ENCODE assay signal across 14 mouse cellular contexts in the genomic region with DNA sequence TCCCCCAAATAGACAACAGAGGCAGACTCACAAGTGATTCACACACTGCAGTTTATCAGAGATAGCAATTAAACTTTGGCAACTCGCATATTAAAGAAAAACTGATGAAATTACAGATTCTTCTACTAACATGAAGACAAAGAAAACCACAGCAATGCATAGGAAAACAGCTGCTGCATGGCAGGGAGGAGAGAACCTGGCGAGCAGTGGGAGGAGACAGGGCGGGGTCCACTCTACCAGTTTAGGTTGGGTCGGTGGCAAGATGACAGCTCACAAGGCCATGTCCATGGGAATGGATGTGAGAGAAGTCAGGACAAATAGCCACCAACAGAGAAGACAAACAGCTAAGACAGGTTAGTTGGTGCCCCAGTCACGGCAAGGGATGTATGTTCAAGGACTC. TPM values are rescaled to one million over a fixed set of nuclear protein-coding genes. Genes with fewer than 3 reads are reported as not detected.
DNase-seq lines count a peak whose midpoint lies in the region; ATAC-seq and TF ChIP-seq lines count a peak whose summit lies in the region.
"Had no signal": no experiment of that assay in that cellular context is flagged by ENCODE, and none has a peak within 500 bp of the region (broad histone marks: within the 10 kb centered on the region; RNA-seq: fewer than 3 reads in every experiment).

No protein-coding gene starts in this region.

- no peak overlapping the region for H3K4me3 ChIP-seq in kidney, postnatal 0 days (replicated peaks; ENCODE audit: low read depth, low read length)
- no peak overlapping the region for H3K4me3 ChIP-seq in intestine, embryonic 15.5 days (replicated peaks)
- H3K4me3 ChIP-seq in thymus, adult 2 months (ENCODE audit: control insufficient read depth, insufficient read depth, low read length), result no peak overlapping the region
- H3K4me3 ChIP-seq in midbrain, embryonic 16.5 days (ENCODE audit: low read depth, low read length), result no peak overlapping the region
- H3K4me3 ChIP-seq: neural tube, embryonic 12.5 days had no signal

- no peak overlapping the region for H3K9ac ChIP-seq in kidney, postnatal 0 days (ENCODE audit: low read depth, low read length)
- no peak overlapping the region for H3K9ac ChIP-seq in intestine, embryonic 15.5 days
- no peak overlapping the region for H3K9ac ChIP-seq in midbrain, embryonic 16.5 days (ENCODE audit: low read depth, low read length)
- H3K9ac ChIP-seq: neural tube, embryonic 12.5 days had no signal

- no peak overlapping the region for H3K4me2 ChIP-seq in kidney, postnatal 0 days (ENCODE audit: low read length)
- no peak overlapping the region for H3K4me2 ChIP-seq in intestine, embryonic 15.5 days (replicated peaks)
- H3K4me2 ChIP-seq in midbrain, embryonic 16.5 days (ENCODE audit: low read length), result no peak overlapping the region
- H3K4me2 ChIP-seq: neural tube, embryonic 12.5 days had no signal

- no peak for ATAC-seq in kidney, postnatal 0 days (replicated peaks; ENCODE audit: low FRiP score, low read depth)
- ATAC-seq in intestine, embryonic 15.5 days, result no peak
- ATAC-seq in midbrain, embryonic 16.5 days, result no peak
- ATAC-seq: forebrain, embryonic 16.5 days; hindbrain, postnatal 0 days had no signal

- H3K9me3 ChIP-seq in kidney, postnatal 0 days (replicated peaks; ENCODE audit: low read length), result no peaks in the 10 kb centered on the region
- no peaks in the 10 kb centered on the region for H3K9me3 ChIP-seq in intestine, embryonic 15.5 days
- H3K9me3 ChIP-seq in midbrain, embryonic 16.5 days (replicated peaks; ENCODE audit: control insufficient read depth, low read length, poor library complexity, severe bottlenecking), result no peaks in the 10 kb centered on the region
- H3K9me3 ChIP-seq: neural tube, embryonic 12.5 days had no signal

- WGBS in kidney, postnatal 0 days, result 66% methylated on average over 5 of the region's 5 CpGs
- 74% methylated on average over 5 of the region's 5 CpGs for WGBS in intestine, embryonic 15.5 days
- 33% methylated on average over 5 of the region's 5 CpGs for WGBS in thymus, adult 2 months
- 91% methylated on average over 5 of the region's 5 CpGs for WGBS in midbrain, embryonic 16.5 days

- no peak for TF ChIP-seq CTCF in kidney, postnatal 0 days (IDR thresholded peaks at IDR 0.05; ENCODE audit: low read depth)
- TF ChIP-seq CTCF in thymus, adult 2 months (IDR thresholded peaks at IDR 0.05; ENCODE audit: borderline replicate concordance, control insufficient read depth, extremely low read depth, insufficient read depth, low read length, poor library complexity), result no peak

- no peak for TF ChIP-seq POLR2A in thymus, adult 2 months (IDR thresholded peaks at IDR 0.05; ENCODE audit: control insufficient read depth, extremely low read depth, insufficient read depth, low read length, poor library complexity)

- H3K36me3 ChIP-seq in kidney, postnatal 0 days (ENCODE audit: insufficient read depth, low read length), result peaks cover 48% of the 10 kb centered on the region
- H3K36me3 ChIP-seq in intestine, embryonic 15.5 days, result peaks cover 23% of the 10 kb centered on the region
- no peaks in the 10 kb centered on the region for H3K36me3 ChIP-seq in thymus, adult 2 months (ENCODE audit: control insufficient read depth, insufficient read depth, low read length)
- H3K36me3 ChIP-seq in midbrain, embryonic 16.5 days (ENCODE audit: control insufficient read depth, insufficient read depth, low read length), result peaks cover 8% of the 10 kb centered on the region; the same call in 1 of the 2 replicates

- no peaks in the 10 kb centered on the region for H3K27me3 ChIP-seq in kidney, postnatal 0 days (ENCODE audit: insufficient read depth, low read length)
- no peaks in the 10 kb centered on the region for H3K27me3 ChIP-seq in intestine, embryonic 15.5 days (replicated peaks)
- no peaks in the 10 kb centered on the region for H3K27me3 ChIP-seq in thymus, adult 2 months (ENCODE audit: control insufficient read depth, insufficient read depth, low read length)
- no peaks in the 10 kb centered on the region for H3K27me3 ChIP-seq in midbrain, embryonic 16.5 days (ENCODE audit: control insufficient read depth, insufficient read depth, low read depth, low read length)
- H3K27me3 ChIP-seq: neural tube, embryonic 12.5 days had no signal

- H3K27ac ChIP-seq in kidney, postnatal 0 days, result peak overlapping the region; percentile 66; the same call in 1 of the 2 replicates
- H3K27ac ChIP-seq in intestine, embryonic 15.5 days, result peak overlapping the region; percentile 74; the same call in 1 of the 2 replicates
- no peak overlapping the region for H3K27ac ChIP-seq in thymus, adult 2 months (ENCODE audit: control insufficient read depth, insufficient read depth, low read length)
- no peak overlapping the region for H3K27ac ChIP-seq in midbrain, embryonic 16.5 days (ENCODE audit: low read length)
- H3K27ac ChIP-seq: neural tube, embryonic 12.5 days had no signal

- no peak for DNase-seq in kidney, postnatal 0 days (ENCODE audit: low spot score)
- no peak for DNase-seq in kidney, adult 11 months
- DNase-seq in T-cell, adult 2 months (ENCODE audit: low spot score), result peak; percentile 4
- DNase-seq in thymus, adult 2 months, result peak; percentile 30
- no peak for DNase-seq in adrenal gland, postnatal 14 days
- DNase-seq: cerebellum, adult 8-10 months had no signal

- H3K4me1 ChIP-seq in kidney, postnatal 0 days (replicated peaks; ENCODE audit: insufficient read depth, low read length), result no peaks in the 10 kb centered on the region
- H3K4me1 ChIP-seq in intestine, embryonic 15.5 days (replicated peaks), result peaks cover 16% of the 10 kb centered on the region; the same call in 1 of the 2 replicates
- peaks cover 18% of the 10 kb centered on the region for H3K4me1 ChIP-seq in thymus, adult 2 months (replicated peaks; ENCODE audit: control insufficient read depth, insufficient read depth, low read length)
- H3K4me1 ChIP-seq in midbrain, embryonic 16.5 days (ENCODE audit: control insufficient read depth, insufficient read depth, low read length), result no peaks in the 10 kb centered on the region
- H3K4me1 ChIP-seq: neural tube, embryonic 12.5 days had no signal

RNA-seq across cellular contexts. Expression of a gene that starts 28.5 kb away (rescaled TPM):
- not detected in 2 replicates for polyA plus RNA-seq in kidney, postnatal 0 days (2015; fragmentation: Nextera tagmentation; extraction: Ambion mirVana)
- polyA plus RNA-seq in intestine, embryonic 15.5 days (2015; fragmentation: Nextera tagmentation; extraction: Ambion mirVana), result not detected in 2 replicates
- polyA plus RNA-seq in thymus, adult 2 months (2012; rRNA removed), result 0.40 and 0.79 TPM in 2 replicates
- not detected in 2 replicates for polyA plus RNA-seq in midbrain, embryonic 16.5 days (2015; fragmentation: Nextera tagmentation; extraction: Ambion mirVana)
- 0.53 and 0.59 TPM in 2 replicates for total RNA-seq in adrenal gland, postnatal 14 days (2021)
- total RNA-seq: granulocyte monocyte progenitor cell, adult 5-6 weeks; hindbrain, postnatal 0 days; liver, adult 2 months had no signal
- polyA plus RNA-seq: embryonic facial prominence, embryonic 11.5 days; forebrain, embryonic 16.5 days; hindbrain, postnatal 0 days; liver, adult 2 months; neural tube, embryonic 12.5 days had no signal

RNA-seq across cellular contexts. Expression of a gene that starts 30.8 kb away (rescaled TPM):
- not detected in 2 replicates for polyA plus RNA-seq in kidney, postnatal 0 days (2015; fragmentation: Nextera tagmentation; extraction: Ambion mirVana)
- polyA plus RNA-seq in intestine, embryonic 15.5 days (2015; fragmentation: Nextera tagmentation; extraction: Ambion mirVana), result not detected in 2 replicates
- not detected in 2 replicates for polyA plus RNA-seq in thymus, adult 2 months (2012; rRNA removed)
- polyA plus RNA-seq in midbrain, embryonic 16.5 days (2015; fragmentation: Nextera tagmentation; extraction: Ambion mirVana), result not detected in 2 replicates
- not detected in 2 replicates for total RNA-seq in adrenal gland, postnatal 14 days (2021)
- total RNA-seq: granulocyte monocyte progenitor cell, adult 5-6 weeks; hindbrain, postnatal 0 days; liver, adult 2 months had no signal
- polyA plus RNA-seq: embryonic facial prominence, embryonic 11.5 days; forebrain, embryonic 16.5 days; hindbrain, postnatal 0 days; liver, adult 2 months; neural tube, embryonic 12.5 days had no signal

Comparison
In these comparisons a context has a peak if more than half of its experiments do, and no peak if none do; other contexts are left out.
1. DNase-seq: peak in T-cell, adult 2 months (single experiment) and thymus, adult 2 months (single experiment); none in kidney, postnatal 0 days (single experiment), kidney, adult 11 months (single experiment) and adrenal gland, postnatal 14 days (single experiment).
2. H3K27ac ChIP-seq: peak in kidney, postnatal 0 days (single experiment) and intestine, embryonic 15.5 days (single experiment); none in thymus, adult 2 months (single experiment) and midbrain, embryonic 16.5 days (single experiment).